Mouse (Mus musculus) cortical plate, adult 2 months (tissue): ENCODE data around the gene Aanat.

Experiments
- CTCF ChIP-seq: fragments of 200-500 bp; IDR thresholded peaks from 2 replicates; pipeline ENCODE4 v1.5.1; 2011; ENCODE audit warnings: mild to moderate bottlenecking, control low read depth, low read length; ENCODE audit not compliant: insufficient read depth; ENCODE audit errors: extremely low read depth
- POLR2A ChIP-seq: fragments of 200-500 bp; IDR thresholded peaks from 2 replicates; pipeline ENCODE4 v1.6.1; 2011; ENCODE audit warnings: mild to moderate bottlenecking, low read length, control low read depth; ENCODE audit not compliant: insufficient read depth; ENCODE audit errors: extremely low read depth

DNA sequence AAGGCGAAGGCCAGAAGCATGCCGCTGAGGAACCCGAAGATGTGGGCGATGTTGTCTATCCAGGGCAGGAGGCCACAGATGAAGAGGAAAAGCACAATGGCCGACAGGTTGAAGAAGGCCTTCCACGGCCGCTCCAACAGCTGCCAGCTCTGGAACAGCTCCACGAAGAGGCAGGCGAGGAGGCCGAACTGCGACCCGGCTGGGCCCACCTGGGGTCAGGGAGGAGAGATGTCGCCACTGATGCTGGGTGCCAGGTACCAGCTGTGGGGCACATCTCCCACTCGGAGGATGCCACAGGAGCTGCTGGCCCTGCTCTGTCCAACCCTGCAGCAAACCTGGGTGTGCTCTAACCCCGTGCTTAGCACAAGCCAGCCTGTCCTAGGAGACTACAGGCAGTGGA, 13.0 kb downstream of the Aanat start:
- TF ChIP-seq POLR2A (no peak), CTCF (no peak)
